ENCODE assay signal across 14 mouse cellular contexts in genomic region chr11:107237532-107237931, GRCm38 (mm10).
"Had no signal": no experiment of that assay in that cellular context is flagged by ENCODE, and none has a peak within 500 bp of the region (broad histone marks: within the 10 kb centered on the region; RNA-seq: fewer than 3 reads in every experiment).

No protein-coding gene starts in this region.

- ATAC-seq: hindbrain, postnatal 0 days; intestine, embryonic 16.5 days had no signal

- DNase-seq: gastrocnemius, postnatal 14 days; gastrocnemius, postnatal 36 days; heart, adult 11 months; heart, adult 2 months; heart, postnatal 14 days; heart, postnatal 36 days; kidney, adult 11 months; kidney, adult 2 months; kidney, adult 9 months; kidney, postnatal 25 days; kidney, postnatal 4 days; liver had no signal
